Mouse (Mus musculus): ENCODE data around the gene Zfp865. TPM values are rescaled to one million over a fixed set of nuclear protein-coding genes. Genes with fewer than 3 reads are reported as not detected.
"Not testable (repeated sequence)": the region's sequence is repeated elsewhere in the genome, so short reads cannot be mapped to it uniquely, and the experiment has no call there.

Gene Zfp865
- polyA plus RNA-seq, 1 experiment from 2014 or later = 5.9 TPM

- no peak for ATAC-seq
- 60% methylated on average over 55 of the region's 59 CpGs for WGBS
Observed at GRCm38 (mm10) chr7:4993999-4994788, 26.0 kb upstream of the Zfp865 start.

GRCm38 (mm10) chr7:4995268-4996002, 24.7 kb upstream of the Zfp865 start:
- Histone ChIP-seq H3K9ac (ENCODE audit: low read length) (peak overlapping the region; percentile 93), H3K4me3 (ENCODE audit: low read depth, low read length) (peak overlapping the region; percentile 80), H3K4me2 (ENCODE audit: low read length) (peak overlapping the region; percentile 69), H3K27me3 (replicated peaks; ENCODE audit: control insufficient read depth, insufficient read depth, low read length) (no peaks in the 10 kb centered on the region), H3K27ac (ENCODE audit: low read depth, low read length) (peak overlapping the region; percentile 56; the same call in 1 of the 2 replicates), H3K4me1 (ENCODE audit: control insufficient read depth, insufficient read depth, low read length) (peaks cover 10% of the 10 kb centered on the region), H3K36me3 (ENCODE audit: control insufficient read depth, insufficient read depth, low read length) (peaks cover 31% of the 10 kb centered on the region), H3K9me3 (replicated peaks; ENCODE audit: control insufficient read depth, low read length) (no peaks in the 10 kb centered on the region)
- ATAC-seq = peak; percentile 21
- WGBS = 6% methylated on average over 18 of the region's 19 CpGs
- DNase-seq (ENCODE audit: low spot score) = no peak

More at GRCm38 (mm10) chr7:4993999-4994788, 26.0 kb upstream of the Zfp865 start:
- H3K9ac ChIP-seq (ENCODE audit: low read length) = peak overlapping the region; percentile 48
- no peaks in the 10 kb centered on the region for H3K9me3 ChIP-seq (replicated peaks; ENCODE audit: control insufficient read depth, low read length)
- H3K4me3 ChIP-seq (ENCODE audit: low read depth, low read length) = peak overlapping the region; percentile 80
- H3K4me2 ChIP-seq (ENCODE audit: low read length) = peak overlapping the region; percentile 69
- H3K36me3 ChIP-seq (ENCODE audit: control insufficient read depth, insufficient read depth, low read length) = peaks cover 31% of the 10 kb centered on the region
- no peak for DNase-seq (ENCODE audit: low spot score)
- H3K4me1 ChIP-seq (ENCODE audit: control insufficient read depth, insufficient read depth, low read length) = peaks cover 10% of the 10 kb centered on the region
- no peak overlapping the region for H3K27ac ChIP-seq (ENCODE audit: low read depth, low read length)
- no peaks in the 10 kb centered on the region for H3K27me3 ChIP-seq (replicated peaks; ENCODE audit: control insufficient read depth, insufficient read depth, low read length)

- peaks cover 10% of the 10 kb centered on the region for H3K4me1 ChIP-seq (ENCODE audit: control insufficient read depth, insufficient read depth, low read length)
- H3K4me2 ChIP-seq (ENCODE audit: low read length) = peak within 1 kb of the TSS; percentile 69
- 5% methylated on average over 15 of the region's 26 CpGs for WGBS
Observed at GRCm38 (mm10) chr7:4996003-4996895, 23.9 kb upstream of the Zfp865 start, which contains the start of gene Zfp579. Gene Zfp579 (minus strand): TSS chr7:4996158.

GRCm38 (mm10) chr7:4996934-4997333, 23.2 kb upstream of the Zfp865 start:
- Histone ChIP-seq H3K27ac (ENCODE audit: low read depth, low read length) (no peak overlapping the region), H3K9me3 (replicated peaks; ENCODE audit: control insufficient read depth, low read length) (no peaks in the 10 kb centered on the region), H3K27me3 (replicated peaks; ENCODE audit: control insufficient read depth, insufficient read depth, low read length) (no peaks in the 10 kb centered on the region), H3K4me1 (ENCODE audit: control insufficient read depth, insufficient read depth, low read length) (peaks cover 10% of the 10 kb centered on the region), H3K4me2 (ENCODE audit: low read length) (peak overlapping the region; percentile 69), H3K36me3 (ENCODE audit: control insufficient read depth, insufficient read depth, low read length) (peaks cover 23% of the 10 kb centered on the region), H3K9ac (ENCODE audit: low read length) (peak overlapping the region; percentile 93; the same call in 1 of the 2 replicates), H3K4me3 (ENCODE audit: low read depth, low read length) (peak overlapping the region; percentile 80)
- DNase-seq (ENCODE audit: low spot score) = no peak
- WGBS = 72% methylated on average over 6 of the region's 8 CpGs
- ATAC-seq = no peak

More at GRCm38 (mm10) chr7:4996003-4996895, 23.9 kb upstream of the Zfp865 start, which contains the start of gene Zfp579:
- no peaks in the 10 kb centered on the region for H3K27me3 ChIP-seq (replicated peaks; ENCODE audit: control insufficient read depth, insufficient read depth, low read length)
- H3K4me3 ChIP-seq (ENCODE audit: low read depth, low read length) = peak within 1 kb of the TSS; percentile 80
- ATAC-seq (peak; percentile 85), DNase-seq (ENCODE audit: low spot score) (peak; percentile 95)
- peaks cover 30% of the 10 kb centered on the region for H3K36me3 ChIP-seq (ENCODE audit: control insufficient read depth, insufficient read depth, low read length)
- H3K9me3 ChIP-seq (replicated peaks; ENCODE audit: control insufficient read depth, low read length) = no peaks in the 10 kb centered on the region
- peak within 1 kb of the TSS; percentile 93 for H3K9ac ChIP-seq (ENCODE audit: low read length)
- H3K27ac ChIP-seq (ENCODE audit: low read depth, low read length) = peak within 1 kb of the TSS; percentile 73

GRCm38 (mm10) chr7:4999876-5000275, 20.3 kb upstream of the Zfp865 start:
- H3K27ac ChIP-seq (ENCODE audit: low read depth, low read length) = no peak overlapping the region
- H3K36me3 ChIP-seq (ENCODE audit: control insufficient read depth, insufficient read depth, low read length) = no peaks in the 10 kb centered on the region
- no peaks in the 10 kb centered on the region for H3K9me3 ChIP-seq (replicated peaks; ENCODE audit: control insufficient read depth, low read length)
- no peak for DNase-seq (ENCODE audit: low spot score)
- ATAC-seq = no peak
- no peak overlapping the region for H3K4me2 ChIP-seq (ENCODE audit: low read length)
- no peak overlapping the region for H3K9ac ChIP-seq (ENCODE audit: low read length)
- no peak overlapping the region for H3K4me3 ChIP-seq (ENCODE audit: low read depth, low read length)
- H3K27me3 ChIP-seq (replicated peaks; ENCODE audit: control insufficient read depth, insufficient read depth, low read length) = no peaks in the 10 kb centered on the region
- 69% methylated on average over 2 of the region's 2 CpGs for WGBS
- H3K4me1 ChIP-seq (ENCODE audit: control insufficient read depth, insufficient read depth, low read length) = peaks cover 2% of the 10 kb centered on the region

GRCm38 (mm10) chr7:5002876-5003275, 17.3 kb upstream of the Zfp865 start:
- ATAC-seq; H3K27me3 ChIP-seq (replicated peaks; ENCODE audit: control insufficient read depth, insufficient read depth, low read length); H3K4me2 ChIP-seq (ENCODE audit: low read length); H3K27ac ChIP-seq (ENCODE audit: low read depth, low read length); H3K4me3 ChIP-seq (ENCODE audit: low read depth, low read length); H3K9ac ChIP-seq (ENCODE audit: low read length); DNase-seq (ENCODE audit: low spot score); H3K4me1 ChIP-seq (ENCODE audit: control insufficient read depth, insufficient read depth, low read length); H3K9me3 ChIP-seq (replicated peaks; ENCODE audit: control insufficient read depth, low read length): not testable (repeated sequence)
- H3K36me3 ChIP-seq (ENCODE audit: control insufficient read depth, insufficient read depth, low read length) = peaks cover 18% of the 10 kb centered on the region
- 60% methylated on average over 8 of the region's 8 CpGs for WGBS

GRCm38 (mm10) chr7:5008229-5008628, 11.9 kb upstream of the Zfp865 start:
- Histone ChIP-seq H3K4me3 (ENCODE audit: low read depth, low read length) (no peak overlapping the region), H3K9ac (ENCODE audit: low read length) (no peak overlapping the region), H3K4me1 (ENCODE audit: control insufficient read depth, insufficient read depth, low read length) (no peaks in the 10 kb centered on the region), H3K27ac (ENCODE audit: low read depth, low read length) (no peak overlapping the region), H3K9me3 (replicated peaks; ENCODE audit: control insufficient read depth, low read length) (no peaks in the 10 kb centered on the region), H3K27me3 (replicated peaks; ENCODE audit: control insufficient read depth, insufficient read depth, low read length) (no peaks in the 10 kb centered on the region), H3K36me3 (ENCODE audit: control insufficient read depth, insufficient read depth, low read length) (peaks cover 68% of the 10 kb centered on the region), H3K4me2 (ENCODE audit: low read length) (no peak overlapping the region)
- DNase-seq (ENCODE audit: low spot score) (no peak), ATAC-seq (no peak)
- 97% methylated on average over 26 of the region's 26 CpGs for WGBS

Data from forebrain, embryonic 14.5 days (tissue).